Mouse (Mus musculus) small intestine, adult 2 months (tissue): ENCODE measurements at regions not wholly inside any gene's neighbourhood (a gene's known extent, or its start where the extent isn't known, plus 50 kb on each side); places are given as distances from the start of the nearest gene placed in this dataset.

ENCODE experiments used
- H3K27ac ChIP-seq: fragments of 200-500 bp; 2 replicates; pipeline ENCODE4 v1.5.1; 2012; ENCODE audit warnings: low read depth, low read length, control low read depth, inconsistent platforms; ENCODE audit not compliant: insufficient read depth
- H3K27me3 ChIP-seq: fragments of 200-500 bp; 2 replicates; pipeline ENCODE4 v1.6.1; 2012; ENCODE audit warnings: mild to moderate bottlenecking, moderate library complexity, low read length, inconsistent platforms; ENCODE audit not compliant: control insufficient read depth, insufficient read depth
- H3K36me3 ChIP-seq: fragments of 200-500 bp; 2 replicates; pipeline ENCODE4 v1.6.1; 2012; ENCODE audit warnings: mild to moderate bottlenecking, low read length, control low read depth, inconsistent platforms; ENCODE audit not compliant: control insufficient read depth, insufficient read depth
- H3K4me1 ChIP-seq: fragments of 200-500 bp; 2 replicates; pipeline ENCODE4 v1.6.1; 2012; ENCODE audit warnings: low read length, inconsistent platforms, mixed read lengths; ENCODE audit not compliant: control insufficient read depth, insufficient read depth, insufficient read length
- H3K4me3 ChIP-seq: fragments of 200-500 bp; 2 replicates; pipeline ENCODE4 v1.5.1; 2012; ENCODE audit warnings: low read depth, mild to moderate bottlenecking, control low read depth, inconsistent platforms, low read length, moderate library complexity
- CTCF ChIP-seq: fragments of 200-500 bp; IDR thresholded peaks from 2 replicates; pipeline ENCODE4 v1.5.1; 2012; ENCODE audit warnings: low read depth, mild to moderate bottlenecking, control low read depth, inconsistent platforms, low read length, moderate library complexity, mixed read lengths; ENCODE audit not compliant: insufficient replicate concordance, insufficient read length; ENCODE audit errors: extremely low read depth
- POLR2A ChIP-seq: fragments of 200-500 bp; IDR thresholded peaks from 2 replicates; pipeline ENCODE4 v1.6.1; 2012; ENCODE audit warnings: low read depth, mild to moderate bottlenecking, control low read depth, inconsistent platforms, low read length, moderate library complexity
- WGBS: fragments of 180-500 bp; shearing (Covaris S2); methylation state at CpG from one replicate; pipeline ENCODE4 v1.1.7; 2018; 5-methylcytosine and 5-hydroxymethylcytosine counted together

DNA sequence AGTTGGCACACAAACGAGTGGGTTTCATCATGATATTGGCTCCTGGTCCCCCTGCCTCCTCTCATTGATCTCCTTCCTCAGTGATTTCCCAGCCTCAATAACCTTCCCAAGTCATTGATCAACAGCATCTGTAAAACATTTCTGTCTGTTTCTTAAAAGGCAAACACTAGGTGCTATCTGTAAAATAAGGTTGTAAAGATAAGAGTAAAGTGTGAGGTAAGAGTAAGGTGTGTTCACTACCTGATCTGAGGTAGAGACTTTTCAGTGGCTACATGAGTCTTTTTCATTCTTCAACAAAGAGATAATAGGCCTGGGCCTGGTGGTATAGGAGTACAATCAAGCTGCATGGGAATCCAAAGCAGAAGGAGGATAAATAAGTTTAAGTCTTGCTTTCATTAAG lies 55.7 kb downstream of the Plk2 start:
- TF ChIP-seq POLR2A (no peak), CTCF (no peak)
- H3K4me3 ChIP-seq: no peak overlapping the region
- no peaks in the 10 kb centered on the region for H3K4me1 ChIP-seq
- no peaks in the 10 kb centered on the region for H3K27me3 ChIP-seq
- no peaks in the 10 kb centered on the region for H3K36me3 ChIP-seq
- no peak overlapping the region for H3K27ac ChIP-seq
- 16% methylated on average over 1 of the region's 1 CpGs for WGBS

DNA sequence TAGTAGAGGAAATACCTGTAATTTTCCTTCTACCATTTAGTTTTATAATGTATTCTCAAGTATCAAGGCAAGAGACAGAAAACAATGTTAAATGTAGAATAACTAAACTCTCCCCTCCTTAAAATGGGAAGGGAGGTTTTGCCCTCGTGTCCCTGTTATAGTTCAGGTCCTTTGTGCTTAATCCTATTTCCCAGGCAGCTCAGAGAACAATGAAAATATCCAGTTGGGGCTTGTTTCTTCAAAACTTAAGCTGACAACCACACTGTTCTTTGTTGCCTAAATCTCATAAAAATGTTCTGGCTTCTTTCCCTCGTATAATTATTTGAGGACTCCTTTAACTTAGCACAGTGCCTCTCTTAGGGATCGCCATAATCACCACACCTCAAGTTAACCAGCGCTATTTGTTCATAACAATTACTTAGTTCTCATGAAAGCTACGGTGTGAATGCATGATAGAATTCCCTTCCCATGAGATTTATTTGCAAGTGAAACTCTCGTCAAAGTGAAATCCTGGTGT lies 57.2 kb downstream of the Plk2 start:
- no peak for TF ChIP-seq CTCF
- no peak for TF ChIP-seq POLR2A
- H3K4me1 ChIP-seq: no peaks in the 10 kb centered on the region
- H3K27ac ChIP-seq: no peak overlapping the region
- no peaks in the 10 kb centered on the region for H3K27me3 ChIP-seq
- H3K4me3 ChIP-seq: no peak overlapping the region
- 83% methylated on average over 6 of the region's 6 CpGs for WGBS
- H3K36me3 ChIP-seq: no peaks in the 10 kb centered on the region

DNA sequence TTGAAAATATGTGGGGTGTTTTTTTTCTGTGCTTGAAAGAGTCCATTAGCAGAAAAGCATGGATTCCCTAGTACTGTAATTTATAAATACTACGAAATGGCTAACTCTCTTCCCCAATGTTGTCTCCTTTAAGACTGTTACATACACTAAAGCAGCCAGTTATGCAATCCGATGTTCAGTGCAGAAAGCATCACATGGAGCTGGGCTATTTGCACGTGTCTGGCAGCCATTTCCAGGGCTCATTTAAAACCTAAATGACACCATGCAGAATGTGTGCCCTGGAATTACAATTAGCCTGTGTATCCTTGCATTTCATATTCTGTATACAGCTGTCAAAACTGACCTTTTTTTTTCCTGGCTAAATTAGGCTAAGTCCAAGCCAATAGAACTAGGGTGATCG lies 60.2 kb downstream of the Plk2 start:
- H3K4me1 ChIP-seq: no peaks in the 10 kb centered on the region
- H3K27ac ChIP-seq: no peak overlapping the region
- H3K27me3 ChIP-seq: no peaks in the 10 kb centered on the region
- WGBS: 67% methylated on average over 4 of the region's 4 CpGs
- H3K36me3 ChIP-seq: no peaks in the 10 kb centered on the region
- TF ChIP-seq CTCF (no peak), POLR2A (no peak)
- no peak overlapping the region for H3K4me3 ChIP-seq

DNA sequence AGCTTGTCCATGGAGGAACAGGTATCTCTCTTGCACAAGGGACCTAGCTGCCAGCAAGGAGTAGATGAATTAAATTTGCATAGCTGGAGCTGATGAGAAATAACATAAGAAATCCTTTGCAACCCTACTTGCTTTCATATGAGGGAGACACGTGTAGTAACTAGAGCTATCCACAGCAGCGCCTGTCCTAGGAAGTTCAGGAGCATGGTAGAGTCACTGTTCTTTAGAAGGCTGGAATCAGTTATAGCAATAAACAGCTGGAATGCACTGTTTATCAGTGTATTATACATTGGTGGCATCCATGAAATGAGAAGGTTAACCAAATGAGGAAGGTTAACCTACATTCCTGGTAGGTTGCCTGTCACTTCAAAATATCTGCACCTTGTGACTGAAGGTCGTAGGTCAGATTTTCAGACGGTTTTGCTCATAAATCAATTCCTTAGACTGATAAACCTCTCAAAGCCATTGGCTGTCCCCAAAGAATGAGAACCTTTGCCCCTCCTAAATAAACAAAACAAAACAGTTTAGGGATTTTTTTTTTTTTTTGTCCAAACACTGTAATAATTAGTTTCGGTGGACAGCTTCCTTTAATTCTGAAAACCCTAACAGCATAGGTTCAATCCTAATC lies 60.8 kb downstream of the Plk2 start:
- WGBS: 40% methylated on average over 5 of the region's 5 CpGs
- no peak overlapping the region for H3K4me3 ChIP-seq
- no peak overlapping the region for H3K27ac ChIP-seq

DNA sequence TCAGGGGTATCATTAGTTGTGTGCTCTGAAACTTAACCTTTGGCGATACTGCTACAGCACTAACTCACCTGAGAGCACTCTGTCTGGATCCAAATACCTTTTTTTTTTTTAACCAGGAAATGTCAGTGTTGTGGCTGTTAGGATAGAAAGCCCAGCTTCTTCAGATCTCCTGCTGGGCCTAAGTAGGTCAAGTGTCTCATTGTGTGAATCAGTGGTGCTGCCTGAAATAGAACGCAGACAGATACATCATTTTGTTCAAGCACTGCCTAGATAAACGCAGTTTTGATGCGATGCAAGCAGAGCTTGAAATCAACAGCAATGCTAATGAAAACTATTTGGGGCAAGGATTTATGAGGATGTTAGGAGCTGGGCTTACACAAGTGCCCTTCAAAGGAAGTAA lies 63.9 kb downstream of the Plk2 start:
- TF ChIP-seq POLR2A (no peak), CTCF (no peak)
- Histone ChIP-seq H3K27ac (no peak overlapping the region), H3K27me3 (no peaks in the 10 kb centered on the region), H3K36me3 (no peaks in the 10 kb centered on the region), H3K4me3 (no peak overlapping the region), H3K4me1 (no peaks in the 10 kb centered on the region)
- WGBS: 72% methylated on average over 4 of the region's 4 CpGs

More for the DNA sequence above, 60.8 kb downstream of the Plk2 start:
- no peaks in the 10 kb centered on the region for H3K27me3 ChIP-seq
- H3K36me3 ChIP-seq: no peaks in the 10 kb centered on the region
- no peaks in the 10 kb centered on the region for H3K4me1 ChIP-seq
- TF ChIP-seq CTCF (no peak), POLR2A (no peak)

DNA sequence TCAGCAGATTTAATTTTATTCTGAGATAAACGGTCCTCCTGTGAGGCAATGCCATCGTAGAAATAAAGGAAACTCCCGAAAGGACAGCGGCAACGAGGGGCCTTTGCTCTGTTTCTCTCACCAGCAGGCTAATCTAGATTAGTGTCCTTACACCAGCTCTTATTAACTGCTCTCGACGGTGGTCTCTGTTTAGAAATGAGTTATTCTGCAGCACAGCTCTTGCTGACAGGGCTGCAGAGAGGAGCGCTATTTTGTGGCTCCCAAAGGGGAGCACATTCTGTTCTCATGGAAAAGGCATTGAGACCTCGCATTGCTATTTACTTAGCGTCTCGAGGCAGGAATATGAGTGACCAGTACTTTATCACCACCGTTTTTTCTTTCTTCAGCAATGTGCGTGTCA lies 66.7 kb downstream of the Plk2 start:
- Histone ChIP-seq H3K4me1 (no peaks in the 10 kb centered on the region), H3K27me3 (no peaks in the 10 kb centered on the region), H3K27ac (no peak overlapping the region), H3K36me3 (no peaks in the 10 kb centered on the region), H3K4me3 (no peak overlapping the region)
- 72% methylated on average over 13 of the region's 13 CpGs for WGBS
- TF ChIP-seq CTCF (no peak), POLR2A (no peak)

DNA sequence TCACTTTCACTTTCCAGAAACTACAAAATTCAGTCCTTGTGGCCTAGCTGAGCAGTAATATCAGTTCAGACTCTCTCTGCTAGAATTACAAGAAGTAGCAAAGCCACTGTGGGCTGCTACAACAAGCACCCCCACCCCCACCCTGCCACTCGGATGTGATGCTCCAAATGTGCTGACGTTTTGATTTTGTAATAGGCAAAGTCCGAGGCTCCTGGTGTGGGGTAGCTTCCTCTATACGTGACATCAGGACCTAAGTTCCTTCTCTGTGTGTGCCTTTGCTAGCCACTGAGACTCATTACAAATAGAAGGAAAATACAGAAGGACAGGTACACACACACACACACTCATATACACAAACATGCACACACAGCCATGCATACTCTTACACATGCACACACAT lies 76.7 kb downstream of the Plk2 start:
- Histone ChIP-seq H3K36me3 (no peaks in the 10 kb centered on the region), H3K27me3 (no peaks in the 10 kb centered on the region; the same call in 1 of the 2 replicates), H3K27ac (no peak overlapping the region), H3K4me3 (no peak overlapping the region), H3K4me1 (no peaks in the 10 kb centered on the region)
- WGBS: 52% methylated on average over 4 of the region's 4 CpGs
- TF ChIP-seq CTCF: no peak
- no peak for TF ChIP-seq POLR2A

DNA sequence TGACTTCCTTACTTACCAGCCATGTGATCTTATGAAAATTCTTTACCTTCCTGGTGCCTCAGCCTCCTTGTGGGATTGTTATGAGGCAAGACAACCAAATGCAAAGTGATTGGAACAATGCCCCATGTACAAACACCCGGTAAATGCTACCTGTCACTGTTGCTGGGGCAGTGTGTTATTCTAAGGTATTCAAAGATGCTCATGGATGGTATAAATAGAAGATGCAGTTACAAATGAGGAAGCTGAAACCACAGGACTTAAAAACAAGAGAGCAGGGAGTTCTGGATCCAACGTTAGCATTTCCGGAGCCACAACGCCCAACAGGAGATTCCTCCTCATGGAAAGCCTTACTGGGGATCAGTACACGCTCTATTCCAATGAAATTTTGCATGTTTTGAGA lies 82.9 kb downstream of the Plk2 start:
- H3K4me1 ChIP-seq: no peaks in the 10 kb centered on the region
- TF ChIP-seq POLR2A (no peak), CTCF (no peak)
- H3K36me3 ChIP-seq: no peaks in the 10 kb centered on the region
- H3K27ac ChIP-seq: no peak overlapping the region
- 86% methylated on average over 5 of the region's 5 CpGs for WGBS
- no peaks in the 10 kb centered on the region for H3K27me3 ChIP-seq
- H3K4me3 ChIP-seq: no peak overlapping the region
